Mouse (Mus musculus): Measurements from ENCODE around the gene Rnpepl1. TPM values are rescaled to one million over a fixed set of nuclear protein-coding genes. Genes with fewer than 3 reads are reported as not detected.

Rnpepl1 gene
- polyA plus RNA-seq, 2 experiments from 2014 or later: 23.2 to 32.8 TPM

GRCm38 (mm10) chr1:92907632-92908360 is 2.8 kb upstream of the Rnpepl1 start:
- no peak for ATAC-seq

GRCm38 (mm10) chr1:92908664-92909063 is 1.9 kb upstream of the Rnpepl1 start:
- no peak for ATAC-seq

DNA sequence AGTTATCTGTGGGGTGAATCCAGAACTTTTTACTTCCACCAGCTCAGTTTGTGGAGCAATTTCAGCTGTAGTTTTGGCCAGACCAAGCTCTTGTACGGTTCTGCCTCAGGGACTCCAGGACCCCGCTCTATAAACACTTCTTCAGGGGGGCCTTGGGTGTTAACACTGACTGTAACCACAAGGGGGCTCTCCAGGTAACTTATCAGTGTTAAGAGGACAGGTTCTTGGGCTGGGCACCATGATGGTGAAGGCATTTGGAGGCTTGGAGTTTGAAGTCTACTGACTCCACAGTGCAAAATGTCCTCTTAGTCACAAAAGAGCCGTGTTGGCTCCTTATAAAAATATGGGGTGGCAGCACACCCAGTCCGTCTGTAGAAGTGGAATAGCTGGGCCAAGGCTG is 1.5 kb upstream of the Rnpepl1 start:
- ATAC-seq: no peak

GRCm38 (mm10) chr1:92910925-92911720 is 540 bp downstream of the Rnpepl1 start:
- ATAC-seq: no peak

- no peak for ATAC-seq
These were observed 1.1 kb downstream of the Rnpepl1 start for GRCm38 (mm10) chr1:92911721-92912138.

- peak; percentile 24 for ATAC-seq
These were observed 1.7 kb downstream of the Rnpepl1 start for GRCm38 (mm10) chr1:92912286-92912685.

DNA sequence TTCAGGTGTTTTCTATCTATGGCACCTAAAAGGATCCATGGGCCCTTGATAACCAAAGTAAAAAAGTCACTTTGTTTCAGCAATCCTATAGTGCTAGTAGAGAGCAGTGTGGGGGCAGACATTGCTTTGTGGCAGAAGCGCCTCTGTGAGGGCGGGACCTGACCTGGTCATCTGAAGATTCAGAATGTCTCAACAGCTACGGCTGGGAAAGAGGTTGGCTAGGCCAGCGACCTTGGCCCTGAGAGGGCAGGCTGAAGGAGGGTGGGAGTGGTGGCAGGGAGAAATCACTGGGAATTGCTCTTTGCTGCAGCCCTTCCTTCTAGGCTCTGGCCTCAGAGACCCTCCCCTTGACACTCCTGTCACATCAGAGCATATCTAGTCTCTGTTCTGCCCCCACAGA is 3.7 kb downstream of the Rnpepl1 start:
- ATAC-seq: no peak

GRCm38 (mm10) chr1:92914993-92915392 is 4.4 kb downstream of the Rnpepl1 start:
- ATAC-seq: no peak

DNA sequence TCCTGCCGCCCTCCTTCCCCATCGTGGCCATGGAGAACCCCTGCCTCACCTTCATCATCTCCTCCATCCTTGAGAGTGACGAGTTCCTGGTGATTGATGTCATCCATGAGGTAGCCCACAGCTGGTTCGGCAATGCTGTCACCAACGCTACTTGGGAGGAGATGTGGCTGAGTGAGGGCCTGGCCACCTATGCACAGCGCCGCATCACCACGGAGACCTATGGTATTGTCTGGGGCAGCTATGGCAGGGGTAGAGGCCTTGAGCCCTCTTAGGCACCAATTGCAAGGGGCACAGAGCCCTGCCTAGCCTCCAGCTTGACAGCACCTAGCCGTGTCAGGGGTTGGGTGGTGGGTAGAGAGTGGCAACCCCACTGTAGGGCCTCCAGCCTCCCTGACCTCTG is 6.1 kb downstream of the Rnpepl1 start:
- no peak for ATAC-seq

GRCm38 (mm10) chr1:92919151-92919550 is 8.6 kb downstream of the Rnpepl1 start:
- ATAC-seq: no peak

DNA sequence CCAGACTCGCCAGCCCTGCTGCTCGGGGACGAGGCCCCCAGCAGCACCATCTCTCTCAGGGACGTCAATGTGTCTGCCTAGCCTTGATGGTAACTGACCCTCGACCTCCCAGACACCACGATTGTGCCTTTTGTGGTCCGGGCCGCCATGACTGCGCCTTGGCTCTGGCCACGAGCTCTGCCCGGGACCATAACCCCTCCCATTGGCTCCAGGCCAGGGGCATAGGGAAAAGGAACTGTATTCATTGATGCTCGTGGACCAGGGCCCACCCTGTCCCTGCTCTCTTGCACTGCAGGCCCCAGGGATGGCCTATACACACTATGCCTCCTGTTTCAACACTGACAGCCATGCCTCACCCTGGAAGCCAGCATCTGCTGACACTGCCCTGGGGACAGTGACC is 9.2 kb downstream of the Rnpepl1 start:
- no peak for ATAC-seq

- no peak for ATAC-seq
These were observed 10.1 kb downstream of the Rnpepl1 start for GRCm38 (mm10) chr1:92920474-92921200.

- ATAC-seq: no peak
These were observed 10.9 kb downstream of the Rnpepl1 start for GRCm38 (mm10) chr1:92921496-92921895.

- no peak for ATAC-seq
These were observed 19.7 kb downstream of the Rnpepl1 start for GRCm38 (mm10) chr1:92930171-92930706.

DNA sequence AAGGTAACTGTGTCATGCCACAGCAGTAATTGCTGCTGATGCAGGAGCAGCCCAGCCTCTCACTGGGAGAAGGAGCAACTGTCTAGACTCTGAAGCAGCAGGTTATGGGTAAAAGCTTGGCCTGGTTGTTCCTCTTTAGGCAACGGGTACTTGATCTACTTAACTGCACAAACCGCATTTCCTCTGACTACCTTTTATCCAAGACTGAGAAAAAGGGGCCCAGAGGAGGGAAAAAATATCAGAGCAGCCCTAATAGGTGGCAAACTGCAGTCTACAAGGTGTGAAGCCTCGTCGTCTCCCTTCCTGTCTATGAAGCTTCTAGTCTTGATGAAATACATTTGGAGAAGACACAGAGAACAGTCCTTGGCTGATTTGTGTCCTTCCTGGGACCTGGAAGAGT is 23.0 kb downstream of the Rnpepl1 start:
- ATAC-seq: no peak

DNA sequence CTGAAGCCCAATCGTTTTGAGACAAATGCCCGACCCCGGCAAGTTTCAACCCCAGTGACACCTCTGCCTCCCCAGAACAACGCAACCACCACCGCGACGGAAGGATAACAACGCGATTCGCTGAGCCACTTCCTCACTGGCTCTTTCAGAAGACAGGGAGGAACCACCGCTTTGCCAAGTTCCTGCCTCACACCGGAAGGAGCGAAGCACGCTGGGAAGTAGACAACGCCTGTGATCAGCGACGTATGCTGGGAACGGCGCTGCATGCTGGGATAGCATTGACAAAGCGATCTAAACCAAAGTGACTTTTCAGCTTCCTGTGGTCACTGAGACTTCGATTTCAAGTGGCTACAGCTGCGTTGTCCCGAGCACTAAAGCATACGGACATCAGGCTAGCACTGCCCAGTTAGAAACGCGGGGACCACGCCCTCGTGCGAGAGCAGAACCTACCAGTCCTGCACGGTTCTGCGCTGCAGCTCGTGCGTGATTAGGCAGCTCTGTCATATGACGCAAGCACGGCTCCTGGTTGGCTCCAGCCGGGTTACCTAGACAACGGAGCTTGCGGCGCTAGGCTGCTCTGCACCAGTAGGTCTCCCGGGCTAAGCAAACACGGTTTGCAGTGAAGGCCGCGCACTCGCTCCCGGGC is 23.7 kb downstream of the Rnpepl1 start, which contains the start of gene Capn10:
Gene Capn10, plus strand, starts transcription at position 195 of the 646 bp plus-strand sequence.
- ATAC-seq: peak; percentile 93

DNA sequence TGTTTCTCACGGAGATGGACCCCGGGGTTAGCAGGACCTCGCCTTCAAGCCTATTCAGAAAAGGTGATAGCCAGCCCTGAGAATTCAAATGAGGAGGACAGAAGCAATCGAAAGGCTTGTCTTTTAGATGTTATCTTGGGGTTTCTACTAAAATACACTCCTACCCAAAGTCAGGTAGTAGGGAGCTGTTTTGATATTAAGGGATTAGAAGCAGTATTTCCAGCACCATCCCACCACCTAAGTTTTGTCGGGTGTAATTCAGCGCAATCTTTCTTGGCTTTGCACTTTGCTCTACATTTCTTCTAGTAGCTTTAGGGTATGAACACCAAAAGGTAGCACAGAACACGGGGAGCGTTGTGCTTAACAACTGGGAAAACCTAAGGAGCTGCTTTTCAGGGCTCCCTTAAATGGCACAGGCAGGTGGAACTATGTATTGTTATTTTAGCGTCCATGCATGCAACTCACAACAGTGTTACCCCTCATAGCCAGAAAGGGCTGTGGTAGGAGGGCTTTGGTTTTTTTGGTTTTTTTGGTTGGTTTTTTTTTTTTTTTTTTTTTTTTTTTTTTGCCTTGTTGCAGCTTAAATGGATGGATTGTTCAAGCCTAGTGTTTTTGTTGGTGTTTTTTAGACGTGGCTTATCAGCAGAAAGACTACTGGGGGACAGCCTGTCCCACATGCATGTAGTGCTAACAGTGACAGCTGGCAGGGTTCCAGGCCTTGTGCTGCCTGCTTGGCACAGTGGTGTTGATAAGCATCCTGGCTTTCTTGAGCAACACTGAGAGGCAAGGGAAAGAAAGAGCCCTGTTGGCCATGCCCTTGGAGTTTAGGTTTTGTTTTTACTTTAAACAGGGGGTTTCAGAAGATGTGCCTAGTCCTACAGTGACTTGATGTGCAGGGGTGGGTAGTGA is 24.7 kb downstream of the Rnpepl1 start:
- no peak for ATAC-seq

DNA sequence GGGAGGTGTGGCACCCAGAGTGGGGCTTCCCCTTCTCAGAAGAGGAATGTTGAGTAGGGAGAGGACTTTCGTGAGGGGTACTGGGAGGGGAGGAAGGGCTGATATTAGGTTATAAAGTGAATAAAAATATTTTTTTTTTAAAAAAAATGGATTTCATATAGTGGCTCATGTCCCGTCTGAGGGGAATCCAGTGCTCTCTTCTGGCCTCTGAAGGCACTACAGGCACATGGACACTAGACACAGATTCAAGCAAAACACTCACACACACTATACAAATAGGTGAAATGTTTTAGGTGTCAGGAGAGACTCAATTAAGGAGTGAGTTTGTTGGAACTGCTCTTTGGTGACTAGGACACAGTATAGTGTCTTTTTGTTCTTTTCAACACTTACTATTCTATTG is 25.4 kb downstream of the Rnpepl1 start:
- no peak for ATAC-seq

- ATAC-seq: no peak
These were observed 25.9 kb downstream of the Rnpepl1 start for GRCm38 (mm10) chr1:92936467-92936866.

GRCm38 (mm10) chr1:92937797-92938196 is 27.2 kb downstream of the Rnpepl1 start:
- no peak for ATAC-seq

DNA sequence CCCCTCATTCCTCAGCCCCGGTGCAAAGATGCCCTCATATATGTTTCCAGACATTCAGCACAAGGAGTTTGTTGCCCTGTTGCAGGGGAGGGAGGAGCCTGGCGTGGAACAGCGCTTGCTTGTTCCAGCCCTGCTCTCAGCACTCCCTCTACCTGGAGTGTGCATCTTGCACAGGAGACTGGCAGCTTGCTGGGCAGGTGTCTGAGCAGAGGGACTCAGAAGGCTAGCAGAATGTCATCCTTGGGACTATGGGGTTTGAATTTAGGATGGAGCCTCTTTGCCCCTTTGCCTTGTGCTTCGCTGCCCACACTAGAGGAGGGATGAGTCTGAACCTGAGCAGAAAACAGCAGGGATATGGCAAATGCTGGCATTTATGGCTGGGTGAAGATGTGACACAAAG is 29.2 kb downstream of the Rnpepl1 start:
- no peak for ATAC-seq
